Mouse (Mus musculus) stomach, postnatal 0 days (tissue): ENCODE measurements around the gene Nlrp4f.

Source experiments
- CTCF ChIP-seq: IDR thresholded peaks from 2 replicates; pipeline ENCODE4 v1.5.1; 2016; ENCODE audit warnings: antibody characterized with exemption, low read depth, mild to moderate bottlenecking, moderate library complexity
- EP300 ChIP-seq: optimal IDR thresholded peaks from 2 replicates; pipeline ENCODE3; 2016; ENCODE audit warnings: antibody characterized with exemption

- TF ChIP-seq CTCF: peak; percentile 53
- no peak for TF ChIP-seq EP300
These were observed 37.5 kb upstream of the Nlrp4f start for GRCm38 (mm10) chr13:65243273-65243672.
